Mouse (Mus musculus) liver, adult 2 months (tissue): Measurements from ENCODE around the gene Cd28.

Experiments used
- CTCF ChIP-seq: fragments of 200-500 bp; IDR thresholded peaks from 2 replicates; pipeline ENCODE4 v1.5.1; 2011; ENCODE audit warnings: low read depth, low read length, control low read depth
- POLR2A ChIP-seq: fragments of 200-500 bp; IDR thresholded peaks from 2 replicates; pipeline ENCODE4 v1.6.1; 2011; ENCODE audit warnings: low read length, control low read depth; ENCODE audit not compliant: insufficient read depth; ENCODE audit errors: extremely low read depth

DNA sequence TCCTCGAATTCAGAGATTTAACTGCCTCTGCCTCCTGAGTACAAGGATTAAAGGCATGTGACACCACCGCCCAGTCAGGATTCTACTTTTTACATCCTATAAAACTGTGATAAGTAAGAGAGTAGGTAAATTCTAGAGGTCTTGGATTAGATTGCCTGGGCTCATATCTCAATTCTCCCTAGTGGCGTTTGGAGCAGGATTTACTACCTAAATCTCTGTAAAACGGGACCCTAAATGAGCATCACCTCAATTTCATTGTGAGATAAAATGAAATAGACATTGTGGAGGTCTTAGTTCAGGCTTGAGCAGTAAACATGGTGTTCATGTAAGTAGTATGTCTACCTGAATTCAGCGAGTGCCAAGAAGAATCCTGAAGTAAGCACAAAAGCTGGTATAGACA is 30.3 kb downstream of the Cd28 start:
- TF ChIP-seq CTCF: no peak
- no peak for TF ChIP-seq POLR2A
